Mouse (Mus musculus) stomach, embryonic 15.5 days (tissue): ENCODE results near the gene Ntn4. TPM values are rescaled to one million over a fixed set of nuclear protein-coding genes. Genes with fewer than 3 reads are reported as not detected.
A peak's percentile ranks its signal among the peaks of the same experiment; 100 is the strongest.

Source experiments
- ATAC-seq: fragments of 200-750 bp; cut with Nextera tagmentation; 2 replicates; pipeline ENCODE4 v1.8.0; 2017; ENCODE audit warnings: low read depth, moderate number of reproducible peaks, moderate TSS enrichment; ENCODE audit not compliant: insufficient read depth, low FRiP score
- H3K27ac ChIP-seq: fragments of 300-500 bp; sonication (generic); 2 replicates; pipeline ENCODE4 v1.5.1; 2015; ENCODE audit warnings: mild to moderate bottlenecking, inconsistent platforms
- H3K27me3 ChIP-seq: fragments of 300-500 bp; sonication (generic); replicated peaks from 2 replicates; pipeline ENCODE4 v1.6.1; 2015; ENCODE audit warnings: inconsistent platforms
- H3K36me3 ChIP-seq: fragments of 300-500 bp; sonication (generic); 2 replicates; pipeline ENCODE4 v1.6.1; 2015; ENCODE audit warnings: inconsistent platforms
- H3K4me1 ChIP-seq: fragments of 300-500 bp; sonication (generic); 2 replicates; pipeline ENCODE4 v1.6.1; 2015; ENCODE audit warnings: inconsistent platforms
- H3K4me2 ChIP-seq: fragments of 300-500 bp; sonication (generic); 2 replicates; pipeline ENCODE4 v1.6.1; 2015; ENCODE audit warnings: mild to moderate bottlenecking, inconsistent platforms
- H3K4me3 ChIP-seq: fragments of 300-500 bp; sonication (generic); replicated peaks from 2 replicates; pipeline ENCODE4 v1.5.1; 2015; ENCODE audit warnings: inconsistent platforms
- H3K9ac ChIP-seq: fragments of 300-500 bp; sonication (generic); 2 replicates; pipeline ENCODE4 v1.6.1; 2015; ENCODE audit warnings: inconsistent platforms
- H3K9me3 ChIP-seq: fragments of 300-500 bp; sonication (generic); 2 replicates; pipeline ENCODE4 v1.6.1; 2016; ENCODE audit warnings: inconsistent platforms
- WGBS: fragments of 180-500 bp; shearing (Covaris S2); methylation state at CpG from one replicate; pipeline ENCODE4 v1.1.7; 2015; 5-methylcytosine and 5-hydroxymethylcytosine counted together
- polyA plus RNA-seq: library from polyadenylated mRNA; unstranded; fragments of >200 nt; fragmentation: Nextera tagmentation; extraction: Ambion mirVana; gene quantifications from 2 replicates; pipeline ENCODE4 v1.2.1, GENCODE M21; 2015

The Ntn4 gene
- polyA plus RNA-seq, 1 experiment from 2014 or later, result 0.71 TPM

DNA sequence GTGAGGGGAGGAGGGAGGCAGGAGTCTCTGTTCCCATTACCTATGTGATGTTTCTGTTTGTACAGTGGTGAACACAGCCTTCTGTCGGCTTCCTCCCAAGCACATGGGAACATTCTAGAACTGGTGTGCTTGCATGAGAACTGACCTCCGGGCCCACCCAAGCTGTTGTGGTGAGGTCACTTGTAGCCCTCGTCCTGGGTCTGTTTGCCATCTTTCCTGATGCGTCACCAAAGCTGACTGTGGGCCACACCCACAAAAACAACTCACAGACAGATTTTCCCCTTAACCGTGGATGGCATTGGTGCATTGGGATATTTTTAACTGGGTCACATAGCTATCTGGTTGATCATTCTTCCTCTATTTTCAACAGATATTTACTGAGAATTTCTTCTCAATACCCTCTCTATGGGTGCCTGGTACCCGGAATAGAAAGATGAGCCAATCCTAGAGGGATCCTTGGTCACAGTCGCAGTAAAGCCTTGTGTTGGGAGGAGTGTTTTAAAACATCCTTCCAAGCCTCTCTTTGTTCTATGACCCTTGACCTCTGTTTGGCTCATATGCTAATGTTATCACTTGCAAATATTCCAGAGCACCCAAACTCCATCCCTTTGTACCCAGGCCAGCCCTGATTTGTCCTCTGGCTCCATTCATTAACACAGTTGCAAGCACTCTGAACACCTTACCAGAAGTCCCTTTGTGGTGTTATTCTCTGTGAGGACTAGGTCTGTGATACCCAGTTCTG is 19.9 kb upstream of the Ntn4 start:
- Histone ChIP-seq H3K27ac (no peak overlapping the region), H3K9ac (no peak overlapping the region), H3K9me3 (no peaks in the 10 kb centered on the region), H3K4me3 (no peak overlapping the region), H3K4me1 (no peaks in the 10 kb centered on the region), H3K27me3 (no peaks in the 10 kb centered on the region), H3K36me3 (no peaks in the 10 kb centered on the region), H3K4me2 (no peak overlapping the region)
- no peak for ATAC-seq
- 52% methylated on average over 7 of the region's 7 CpGs for WGBS

DNA sequence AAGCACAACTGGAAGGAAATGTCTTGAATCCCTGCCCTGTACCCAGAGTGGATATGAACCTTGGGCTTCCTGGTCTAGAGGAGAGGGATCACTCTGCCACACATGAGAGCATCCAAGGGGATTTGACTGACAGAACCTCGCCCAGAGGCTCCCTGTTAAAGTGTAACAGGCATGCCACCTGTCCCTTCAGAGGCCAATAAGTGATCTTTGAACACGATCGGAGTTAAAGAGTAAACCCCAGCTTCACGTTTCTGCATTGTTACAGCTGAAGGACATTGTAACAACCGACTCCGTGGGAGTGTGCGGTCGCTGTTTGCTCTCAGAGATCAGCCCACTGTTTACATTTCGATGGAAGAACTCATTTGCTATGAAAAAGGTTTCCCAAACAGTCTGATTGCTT is 16.8 kb upstream of the Ntn4 start:
- no peak overlapping the region for H3K27ac ChIP-seq
- no peak; the same call in 1 of the 2 replicates for ATAC-seq
- peak overlapping the region; percentile 41 for H3K4me2 ChIP-seq
- no peak overlapping the region for H3K9ac ChIP-seq
- H3K4me1 ChIP-seq, result no peaks in the 10 kb centered on the region
- H3K27me3 ChIP-seq, result no peaks in the 10 kb centered on the region
- no peaks in the 10 kb centered on the region for H3K9me3 ChIP-seq
- H3K4me3 ChIP-seq, result no peak overlapping the region; the same call in 1 of the 2 replicates
- no peaks in the 10 kb centered on the region for H3K36me3 ChIP-seq
- 29% methylated on average over 9 of the region's 9 CpGs for WGBS

DNA sequence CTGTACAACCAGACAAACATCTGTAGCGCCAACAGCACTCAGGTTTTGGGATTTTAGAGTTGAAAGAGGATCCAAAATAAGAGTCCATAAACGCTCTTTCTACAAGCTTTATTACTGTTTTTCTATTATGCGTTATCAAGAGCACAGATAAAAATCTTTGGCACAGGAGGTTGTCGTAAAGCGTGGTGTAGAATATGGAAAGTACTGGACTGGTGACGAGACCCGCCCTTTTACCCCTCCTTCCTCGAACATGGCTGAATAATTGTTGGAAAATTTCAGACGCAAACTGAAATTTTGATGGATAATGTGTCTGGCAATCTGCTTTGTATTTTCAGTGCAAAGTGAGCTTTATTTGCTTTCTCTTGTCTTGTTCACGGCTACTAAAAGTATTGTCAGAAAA is 16.3 kb upstream of the Ntn4 start:
- no peak overlapping the region for H3K27ac ChIP-seq
- peak overlapping the region; percentile 41 for H3K4me2 ChIP-seq
- H3K36me3 ChIP-seq, result no peaks in the 10 kb centered on the region
- H3K4me1 ChIP-seq, result no peaks in the 10 kb centered on the region
- WGBS, result 48% methylated on average over 10 of the region's 10 CpGs
- H3K9ac ChIP-seq, result no peak overlapping the region
- H3K4me3 ChIP-seq, result no peak overlapping the region; the same call in 1 of the 2 replicates
- H3K27me3 ChIP-seq, result no peaks in the 10 kb centered on the region
- no peaks in the 10 kb centered on the region for H3K9me3 ChIP-seq
- no peak for ATAC-seq

DNA sequence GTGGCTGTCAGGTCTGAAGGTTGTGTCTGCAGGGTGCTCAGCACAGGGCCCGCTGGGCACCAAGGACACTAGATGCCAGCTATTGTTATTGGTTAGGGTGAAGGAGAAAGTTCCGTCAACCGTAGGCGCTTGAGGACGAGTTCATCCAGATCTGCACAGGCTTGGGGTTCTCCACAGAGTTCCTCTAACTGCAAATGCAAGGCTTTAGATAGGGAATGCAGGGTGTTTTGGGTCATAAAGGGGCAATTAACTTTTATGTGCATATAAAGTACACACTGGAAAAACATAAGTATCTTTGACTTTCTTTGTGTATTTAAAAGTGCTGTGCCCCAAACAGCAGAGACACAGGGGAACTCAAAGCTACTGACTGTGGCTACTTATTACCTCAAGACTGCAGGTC is 10.2 kb upstream of the Ntn4 start:
- ATAC-seq, result no peak
- Histone ChIP-seq H3K36me3 (no peaks in the 10 kb centered on the region), H3K4me1 (no peaks in the 10 kb centered on the region), H3K27ac (no peak overlapping the region), H3K9me3 (no peaks in the 10 kb centered on the region), H3K27me3 (no peaks in the 10 kb centered on the region), H3K4me3 (no peak overlapping the region), H3K4me2 (no peak overlapping the region), H3K9ac (no peak overlapping the region)
- WGBS, result 87% methylated on average over 5 of the region's 5 CpGs

DNA sequence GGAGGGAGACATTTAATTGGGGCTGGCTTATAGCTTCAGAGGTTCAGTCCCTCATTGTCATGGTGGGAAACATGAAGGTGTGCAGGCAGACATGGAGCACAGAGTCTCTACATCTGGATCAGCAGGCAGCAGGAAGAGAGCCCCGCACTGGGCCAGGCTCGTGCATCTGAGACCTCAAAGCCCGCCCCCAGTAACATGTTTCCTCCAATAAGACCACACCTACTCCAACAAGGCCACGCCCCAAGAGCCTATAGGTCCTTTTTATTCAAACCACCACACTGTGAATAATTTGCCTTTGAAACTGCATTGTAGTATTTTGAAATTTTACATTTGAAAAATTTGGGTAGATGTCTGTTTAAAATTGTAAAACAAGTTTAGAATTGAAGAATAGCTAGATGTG is 8.4 kb upstream of the Ntn4 start:
- Histone ChIP-seq H3K4me2 (no peak overlapping the region), H3K4me1 (no peaks in the 10 kb centered on the region), H3K27me3 (no peaks in the 10 kb centered on the region), H3K9me3 (no peaks in the 10 kb centered on the region), H3K9ac (no peak overlapping the region), H3K36me3 (no peaks in the 10 kb centered on the region), H3K4me3 (no peak overlapping the region), H3K27ac (no peak overlapping the region)
- ATAC-seq, result no peak
- 63% methylated on average over 4 of the region's 4 CpGs for WGBS

DNA sequence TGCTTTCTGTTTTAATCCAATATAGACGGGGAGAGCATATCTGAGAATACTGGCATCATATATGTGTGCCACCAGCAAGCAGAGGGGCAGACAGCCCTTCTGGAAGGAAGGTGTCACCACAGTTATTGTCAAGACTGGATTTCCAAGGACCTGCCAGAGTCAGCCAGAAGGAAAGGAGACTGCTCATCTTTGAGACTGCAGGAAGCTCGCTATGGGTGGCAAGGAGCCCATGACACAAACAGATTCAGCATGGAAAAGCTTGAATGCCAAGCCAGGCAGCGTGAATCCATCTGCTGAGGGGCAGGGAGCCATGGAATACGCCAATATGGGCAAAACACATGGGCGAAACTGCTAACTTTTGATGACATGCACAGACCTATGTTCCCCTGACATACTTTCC is 6.9 kb upstream of the Ntn4 start:
- Histone ChIP-seq H3K9ac (no peak overlapping the region), H3K27me3 (no peaks in the 10 kb centered on the region), H3K9me3 (no peaks in the 10 kb centered on the region), H3K4me2 (no peak overlapping the region), H3K4me3 (no peak overlapping the region), H3K27ac (no peak overlapping the region), H3K36me3 (no peaks in the 10 kb centered on the region), H3K4me1 (no peaks in the 10 kb centered on the region)
- ATAC-seq, result no peak
- WGBS, result 78% methylated on average over 5 of the region's 5 CpGs

DNA sequence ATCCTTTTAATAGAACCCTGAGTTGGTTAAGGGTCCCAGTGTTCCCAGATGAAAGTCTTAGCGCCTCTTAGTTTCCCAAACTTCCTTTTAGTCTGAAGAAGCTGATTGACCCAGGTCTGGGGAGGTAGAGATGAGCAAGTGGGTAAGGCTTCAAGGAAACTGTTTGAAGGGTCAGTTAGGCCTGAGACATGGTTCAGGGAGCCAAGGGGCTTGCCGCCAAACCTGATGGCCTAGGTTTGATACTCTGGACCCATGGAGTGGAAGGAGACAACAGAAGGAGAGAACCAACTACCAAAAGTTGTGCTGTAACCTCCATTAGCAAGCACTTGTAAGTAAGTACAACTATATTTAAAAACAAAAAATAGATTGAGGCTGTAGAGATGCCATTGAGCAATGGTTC is 6.5 kb upstream of the Ntn4 start:
- Histone ChIP-seq H3K4me1 (no peaks in the 10 kb centered on the region), H3K4me3 (no peak overlapping the region), H3K9me3 (no peaks in the 10 kb centered on the region), H3K27ac (no peak overlapping the region), H3K9ac (no peak overlapping the region), H3K27me3 (no peaks in the 10 kb centered on the region), H3K36me3 (no peaks in the 10 kb centered on the region), H3K4me2 (no peak overlapping the region)
- no peak for ATAC-seq
- 93% methylated on average over 2 of the region's 2 CpGs for WGBS

DNA sequence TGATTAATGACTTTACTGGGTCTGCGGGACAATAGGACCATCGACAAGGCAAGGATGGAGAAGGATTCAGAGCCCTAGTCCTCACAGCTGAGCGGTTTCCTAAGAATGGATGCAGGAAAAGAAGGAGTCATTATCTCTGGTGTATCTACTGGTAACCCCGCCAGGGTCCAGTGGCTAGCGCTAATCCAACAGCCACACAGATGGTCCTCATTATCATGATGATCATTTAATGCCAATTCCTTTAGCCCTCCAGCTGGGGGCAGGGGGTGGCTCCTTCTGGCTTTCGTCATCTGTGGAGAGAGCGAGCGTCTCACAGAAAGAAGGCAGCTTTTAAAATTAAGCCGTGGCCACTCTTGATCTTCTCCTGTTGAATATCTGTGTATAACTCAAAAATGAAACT is 4.5 kb upstream of the Ntn4 start:
- no peak overlapping the region for H3K27ac ChIP-seq
- H3K27me3 ChIP-seq, result 0 out of 2 replicates have a peak, but pooled peaks cover 11% of the 10 kb centered on the region
- H3K9ac ChIP-seq, result no peak overlapping the region
- WGBS, result 46% methylated on average over 9 of the region's 9 CpGs
- no peak overlapping the region for H3K4me3 ChIP-seq
- ATAC-seq, result no peak
- no peaks in the 10 kb centered on the region for H3K9me3 ChIP-seq
- H3K4me1 ChIP-seq, result 0 out of 2 replicates have a peak, but pooled peaks cover 6% of the 10 kb centered on the region
- no peak overlapping the region for H3K4me2 ChIP-seq
- H3K36me3 ChIP-seq, result no peaks in the 10 kb centered on the region

DNA sequence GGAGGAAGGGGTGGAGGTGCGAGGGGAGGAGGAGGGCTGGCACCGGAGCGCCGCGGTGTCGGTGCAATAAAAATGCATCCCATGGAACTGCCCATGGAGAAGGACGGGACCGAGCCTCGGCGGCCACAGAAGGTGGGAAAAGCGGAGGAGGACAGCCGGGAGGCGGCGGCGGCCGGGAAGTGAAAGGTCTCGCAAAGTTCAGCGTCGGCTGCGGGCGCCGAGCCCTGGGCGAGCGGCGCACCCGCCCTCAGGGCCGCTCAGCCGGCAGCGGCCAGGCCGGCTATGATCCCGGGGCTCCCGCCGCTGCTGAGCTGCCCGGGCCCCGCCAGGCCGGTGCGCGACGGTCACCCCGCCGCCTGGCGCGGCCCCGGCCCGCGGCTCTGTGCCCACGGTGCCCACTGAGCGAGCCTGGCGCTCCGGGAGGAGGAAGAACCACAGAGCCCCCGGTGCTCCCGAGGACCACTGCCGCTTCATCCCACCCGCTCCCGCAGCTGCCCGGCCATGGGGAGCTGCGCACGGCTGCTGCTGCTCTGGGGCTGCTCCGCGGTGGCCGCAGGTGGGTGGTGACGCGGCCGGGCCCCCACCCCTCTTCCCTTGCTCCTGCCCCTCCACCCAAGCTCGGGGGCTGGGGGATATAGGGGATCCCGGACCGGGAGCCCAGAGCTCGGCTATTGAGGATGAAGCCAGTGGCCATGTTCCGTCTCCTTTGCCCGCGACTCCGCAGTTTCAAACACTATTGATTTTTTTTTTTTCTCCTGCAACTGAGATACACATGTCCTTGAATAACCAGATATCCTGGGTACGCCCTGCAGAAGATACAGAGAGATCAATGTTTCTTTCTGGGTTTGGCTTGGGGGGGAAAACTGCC is 706 bp downstream of the Ntn4 start:
- Histone ChIP-seq H3K9ac (peak overlapping the region; percentile 69), H3K36me3 (no peaks in the 10 kb centered on the region), H3K27ac (no peak overlapping the region), H3K9me3 (no peaks in the 10 kb centered on the region), H3K27me3 (peaks cover 17% of the 10 kb centered on the region; the same call in 1 of the 2 replicates), H3K4me1 (peaks cover 18% of the 10 kb centered on the region), H3K4me3 (peak overlapping the region; percentile 69), H3K4me2 (peak overlapping the region; percentile 100)
- no peak for ATAC-seq
- under 1% methylated on average over 48 of the region's 73 CpGs for WGBS

DNA sequence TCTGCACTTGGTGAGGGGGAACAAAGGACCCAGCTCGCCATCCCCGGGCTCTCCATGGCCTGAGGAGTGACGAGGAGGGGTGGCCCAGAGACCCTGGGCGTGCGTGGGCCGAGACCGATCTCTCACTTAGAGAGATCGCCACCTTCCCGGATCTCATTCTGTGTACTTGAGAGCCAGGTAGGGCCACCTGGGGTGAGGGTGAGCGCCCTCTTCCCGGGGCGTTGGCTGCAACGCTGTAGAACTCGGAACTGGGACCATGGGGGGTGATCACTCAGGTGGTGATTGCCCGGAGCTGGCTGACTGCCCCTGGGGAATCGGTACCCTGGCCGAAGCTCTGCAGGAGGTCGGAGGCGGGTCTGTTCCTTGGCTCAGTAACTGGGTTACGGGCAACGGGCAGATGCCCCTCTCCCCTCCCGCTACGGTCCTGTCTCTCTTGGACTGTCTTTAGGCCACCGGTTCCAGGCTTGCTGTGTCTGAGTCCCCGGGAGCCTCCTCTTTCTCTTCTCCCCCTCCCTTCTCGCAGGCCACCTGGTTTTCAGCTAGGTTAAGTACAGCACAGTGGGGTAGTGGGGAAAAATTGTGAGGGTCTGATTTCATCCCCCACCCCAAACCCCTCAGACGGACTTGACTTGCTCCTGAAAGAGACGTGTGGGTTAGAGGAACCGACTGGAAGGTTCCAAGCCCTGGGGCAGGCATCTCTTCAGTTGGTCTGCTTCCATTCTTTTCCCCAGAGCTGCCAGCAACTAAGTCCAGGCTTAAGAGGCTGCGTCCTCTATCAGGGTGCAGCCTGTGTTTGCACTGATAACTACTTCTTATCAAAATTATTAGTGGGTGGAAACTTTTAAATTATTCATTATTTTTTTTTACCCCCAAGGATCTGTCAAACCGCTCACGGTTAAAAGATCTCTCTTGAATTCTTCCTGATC is 1.6 kb downstream of the Ntn4 start:
- H3K9me3 ChIP-seq, result no peaks in the 10 kb centered on the region
- peaks cover 17% of the 10 kb centered on the region; the same call in 1 of the 2 replicates for H3K27me3 ChIP-seq
- H3K4me3 ChIP-seq, result peak overlapping the region; percentile 69
- H3K36me3 ChIP-seq, result no peaks in the 10 kb centered on the region
- peak overlapping the region; percentile 100 for H3K4me2 ChIP-seq
- H3K9ac ChIP-seq, result 0 out of 2 replicates have a peak overlapping the region, but pooled peaks have one; percentile 69
- no peak overlapping the region for H3K27ac ChIP-seq
- WGBS, result 6% methylated on average over 32 of the region's 32 CpGs
- H3K4me1 ChIP-seq, result peaks cover 18% of the 10 kb centered on the region
- ATAC-seq, result peak; percentile 54; the same call in 1 of the 2 replicates

DNA sequence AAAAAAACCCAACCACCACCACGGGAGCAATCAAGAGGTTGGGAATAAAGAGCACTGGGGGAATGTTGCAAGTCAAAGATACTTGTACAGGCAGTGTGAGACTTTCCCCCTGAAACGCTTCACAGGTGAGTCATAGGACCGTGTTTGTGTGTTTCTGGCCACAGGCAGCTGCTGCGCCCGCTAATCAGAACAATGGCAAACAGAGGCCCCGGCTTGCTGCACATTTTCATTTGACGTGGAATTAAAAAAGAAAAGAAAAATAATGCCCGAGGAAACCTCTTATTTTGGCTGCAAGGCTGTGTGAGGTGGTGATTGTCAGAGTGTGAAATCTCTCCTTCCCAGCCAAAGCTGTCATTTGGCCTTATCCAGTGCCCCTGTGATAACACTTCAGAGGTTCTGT is 2.4 kb downstream of the Ntn4 start:
- Histone ChIP-seq H3K4me1 (peaks cover 18% of the 10 kb centered on the region), H3K36me3 (no peaks in the 10 kb centered on the region), H3K4me2 (peak overlapping the region; percentile 100), H3K9me3 (no peaks in the 10 kb centered on the region), H3K27me3 (peaks cover 17% of the 10 kb centered on the region; the same call in 1 of the 2 replicates), H3K9ac (no peak overlapping the region), H3K27ac (no peak overlapping the region), H3K4me3 (no peak overlapping the region)
- WGBS, result 47% methylated on average over 8 of the region's 8 CpGs
- no peak for ATAC-seq
